Mouse (Mus musculus) stomach, postnatal 0 days (tissue): Measurements from ENCODE around the gene Ly6g6d. TPM values are rescaled to one million over a fixed set of nuclear protein-coding genes. Genes with fewer than 3 reads are reported as not detected.

ENCODE experiments used
- ATAC-seq: fragments of 200-750 bp; cut with Nextera tagmentation; 2 replicates; pipeline ENCODE4 v1.8.0; 2017; ENCODE audit not compliant: low FRiP score, low TSS enrichment
- DNase-seq: peaks from one replicate; pipeline ENCODE4 v3.0.0-alpha.2; 2016; ENCODE audit warnings: low spot score
- H3K27ac ChIP-seq: fragments of 300-500 bp; sonication (generic); replicated peaks from 2 replicates; pipeline ENCODE4 v1.5.1; 2014; ENCODE audit warnings: mild to moderate bottlenecking, control low read depth
- H3K27me3 ChIP-seq: fragments of 300-500 bp; sonication (generic); 2 replicates; pipeline ENCODE4 v1.6.1; 2014; ENCODE audit warnings: low read length; ENCODE audit not compliant: control insufficient read depth, insufficient read depth
- H3K36me3 ChIP-seq: fragments of 300-500 bp; sonication (generic); 2 replicates; pipeline ENCODE4 v1.6.1; 2014; ENCODE audit warnings: low read length, mixed read lengths; ENCODE audit not compliant: control insufficient read depth, insufficient read depth
- H3K4me1 ChIP-seq: fragments of 300-500 bp; sonication (generic); replicated peaks from 2 replicates; pipeline ENCODE4 v1.6.1; 2014; ENCODE audit warnings: antibody characterized with exemption; ENCODE audit not compliant: control insufficient read depth, insufficient read depth
- H3K4me2 ChIP-seq: fragments of 300-500 bp; sonication (generic); replicated peaks from 2 replicates; pipeline ENCODE4 v1.6.1; 2014; ENCODE audit warnings: low read depth, mild to moderate bottlenecking, control low read depth, moderate library complexity
- H3K4me3 ChIP-seq: fragments of 300-500 bp; sonication (generic); 2 replicates; pipeline ENCODE4 v1.5.1; 2014; ENCODE audit warnings: low read depth, low read length, control low read depth
- H3K9ac ChIP-seq: fragments of 300-500 bp; sonication (generic); 2 replicates; pipeline ENCODE4 v1.6.1; 2014; ENCODE audit warnings: mild to moderate bottlenecking, low read length, control low read depth, mixed read lengths
- H3K9me3 ChIP-seq: fragments of 300-500 bp; sonication (generic); 2 replicates; pipeline ENCODE4 v1.6.1; 2016; ENCODE audit warnings: low read length; ENCODE audit not compliant: control insufficient read depth
- CTCF ChIP-seq: IDR thresholded peaks from 2 replicates; pipeline ENCODE4 v1.5.1; 2016; ENCODE audit warnings: antibody characterized with exemption, low read depth, mild to moderate bottlenecking, moderate library complexity
- EP300 ChIP-seq: optimal IDR thresholded peaks from 2 replicates; pipeline ENCODE3; 2016; ENCODE audit warnings: antibody characterized with exemption
- WGBS: fragments of 180-500 bp; shearing (Covaris S2); extraction: QIAGEN DNeasy Blood & Tissue Kit; methylation state at CpG from one replicate; pipeline ENCODE4 v1.1.7; 2014; 5-methylcytosine and 5-hydroxymethylcytosine counted together
- polyA plus RNA-seq: library from polyadenylated mRNA; unstranded; fragments of >200 nt; fragmentation: Nextera tagmentation; extraction: Ambion mirVana; gene quantifications from 2 replicates; pipeline ENCODE4 v1.2.1, GENCODE M21; 2015

The Ly6g6d gene
- polyA plus RNA-seq, 1 experiment from 2014 or later, result 7.7 TPM

- Histone ChIP-seq H3K9me3 (no peaks in the 10 kb centered on the region), H3K27ac (peak within 1 kb of the TSS; percentile 53), H3K27me3 (no peaks in the 10 kb centered on the region), H3K36me3 (no peaks in the 10 kb centered on the region), H3K4me2 (peak within 1 kb of the TSS; percentile 18), H3K4me1 (no peaks in the 10 kb centered on the region; the same call in 1 of the 2 replicates), H3K4me3 (peak within 1 kb of the TSS; percentile 4; the same call in 1 of the 2 replicates), H3K9ac (no peak within 1 kb of the TSS)
- no peak for DNase-seq
- peak; percentile 14; the same call in 1 of the 2 replicates for ATAC-seq
- TF ChIP-seq CTCF (no peak), EP300 (no peak)
- WGBS, result 37% methylated on average over 13 of the region's 13 CpGs
Observed at GRCm38 (mm10) chr17:35027277-35028068, 50.4 kb downstream of the Ly6g6d start, which contains the start of gene Sapcd1. Gene Sapcd1, minus strand, starts transcription at chr17:35028016.

- Histone ChIP-seq H3K27ac (no peak overlapping the region), H3K4me2 (no peak overlapping the region)
- TF ChIP-seq CTCF, result no peak
- TF ChIP-seq EP300, result no peak
Observed at GRCm38 (mm10) chr17:35026206-35026605, 51.7 kb downstream of the Ly6g6d start.

GRCm38 (mm10) chr17:35024691-35025488 is 53.0 kb downstream of the Ly6g6d start:
- TF ChIP-seq EP300, result no peak
- Histone ChIP-seq H3K4me2 (no peak overlapping the region), H3K36me3 (no peaks in the 10 kb centered on the region), H3K27me3 (no peaks in the 10 kb centered on the region), H3K4me1 (no peaks in the 10 kb centered on the region; the same call in 1 of the 2 replicates), H3K4me3 (no peak overlapping the region), H3K27ac (no peak overlapping the region; the same call in 1 of the 2 replicates), H3K9ac (peak overlapping the region; percentile 23; the same call in 1 of the 2 replicates), H3K9me3 (no peaks in the 10 kb centered on the region)
- WGBS, result 44% methylated on average over 10 of the region's 10 CpGs
- DNase-seq (no peak), ATAC-seq (no peak)

More at GRCm38 (mm10) chr17:35026206-35026605, 51.7 kb downstream of the Ly6g6d start:
- Histone ChIP-seq H3K36me3 (no peaks in the 10 kb centered on the region), H3K4me3 (no peak overlapping the region), H3K4me1 (no peaks in the 10 kb centered on the region; the same call in 1 of the 2 replicates), H3K27me3 (no peaks in the 10 kb centered on the region), H3K9ac (no peak overlapping the region), H3K9me3 (no peaks in the 10 kb centered on the region)
- ATAC-seq (no peak), DNase-seq (no peak)
- WGBS, result 71% methylated on average over 5 of the region's 5 CpGs

GRCm38 (mm10) chr17:35024261-35024660 is 53.6 kb downstream of the Ly6g6d start:
- no peak for ATAC-seq
- H3K9ac ChIP-seq, result no peak overlapping the region
- H3K9me3 ChIP-seq, result no peaks in the 10 kb centered on the region
- no peak overlapping the region for H3K4me2 ChIP-seq
- no peaks in the 10 kb centered on the region for H3K36me3 ChIP-seq
- no peaks in the 10 kb centered on the region; the same call in 1 of the 2 replicates for H3K4me1 ChIP-seq
- DNase-seq, result no peak
- no peaks in the 10 kb centered on the region for H3K27me3 ChIP-seq
- TF ChIP-seq CTCF (no peak), EP300 (no peak)
- peak overlapping the region; percentile 30; the same call in 1 of the 2 replicates for H3K27ac ChIP-seq
- 60% methylated on average over 11 of the region's 13 CpGs for WGBS
- no peak overlapping the region for H3K4me3 ChIP-seq

- H3K27me3 ChIP-seq, result no peaks in the 10 kb centered on the region
- no peaks in the 10 kb centered on the region; the same call in 1 of the 2 replicates for H3K4me1 ChIP-seq
- WGBS, result 68% methylated on average over 4 of the region's 4 CpGs
- DNase-seq, result peak; percentile 69
- TF ChIP-seq EP300 (no peak), CTCF (no peak)
- ATAC-seq, result peak; percentile 72
- 0 out of 2 replicates have a peak overlapping the region, but pooled peaks have one; percentile 35 for H3K27ac ChIP-seq
- H3K4me2 ChIP-seq, result no peak overlapping the region
- no peak overlapping the region for H3K9ac ChIP-seq
- H3K9me3 ChIP-seq, result no peaks in the 10 kb centered on the region
- H3K36me3 ChIP-seq, result no peaks in the 10 kb centered on the region
- no peak overlapping the region for H3K4me3 ChIP-seq
Observed at GRCm38 (mm10) chr17:35023756-35024155, 54.1 kb downstream of the Ly6g6d start.
